Mouse (Mus musculus) kidney, adult 2 months (tissue): ENCODE data around the gene Adcy4. TPM values are rescaled to one million over a fixed set of nuclear protein-coding genes. Genes with fewer than 3 reads are reported as not detected.
"Not testable (repeated sequence)": the region's sequence is repeated elsewhere in the genome, so short reads cannot be mapped to it uniquely, and the experiment has no call there.

ENCODE experiments used
- DNase-seq: peaks from one replicate; pipeline ENCODE4 v3.0.0; 2021
- H3K27ac ChIP-seq: fragments of 200-500 bp; 2 replicates; pipeline ENCODE4 v1.5.1; 2012; ENCODE audit warnings: low read depth, low read length, control low read depth, inconsistent platforms; ENCODE audit not compliant: insufficient read depth
- H3K27me3 ChIP-seq: fragments of 200-500 bp; replicated peaks from 2 replicates; pipeline ENCODE4 v1.6.1; 2012; ENCODE audit warnings: mild to moderate bottlenecking, moderate library complexity, low read length, inconsistent platforms; ENCODE audit not compliant: control insufficient read depth, insufficient read depth
- H3K36me3 ChIP-seq: fragments of 200-500 bp; 2 replicates; pipeline ENCODE4 v1.6.1; 2012; ENCODE audit warnings: mild to moderate bottlenecking, moderate library complexity, low read length, inconsistent platforms; ENCODE audit not compliant: control insufficient read depth, insufficient read depth
- H3K4me1 ChIP-seq: fragments of 200-500 bp; 2 replicates; pipeline ENCODE4 v1.6.1; 2011; ENCODE audit warnings: low read length; ENCODE audit not compliant: control insufficient read depth, insufficient read depth
- H3K4me3 ChIP-seq: fragments of 200-500 bp; 2 replicates; pipeline ENCODE4 v1.5.1; 2011; ENCODE audit warnings: mild to moderate bottlenecking, low read depth, low read length, control low read depth; ENCODE audit not compliant: insufficient read depth
- CTCF ChIP-seq: fragments of 200-500 bp; conservative IDR thresholded peaks from 2 replicates; pipeline ENCODE4 v1.5.1; 2011; ENCODE audit warnings: low read depth, mild to moderate bottlenecking, control low read depth, low read length, moderate library complexity, mixed read lengths; ENCODE audit not compliant: insufficient read depth, insufficient read length
- POLR2A ChIP-seq: fragments of 200-500 bp; IDR thresholded peaks from one replicate; pipeline ENCODE4 v1.6.1; 2011; ENCODE audit warnings: low read depth, low read length, control low read depth
- WGBS: fragments of 180-500 bp; shearing (Covaris S2); methylation state at CpG from one replicate; pipeline ENCODE4 v1.1.7; 2018; 5-methylcytosine and 5-hydroxymethylcytosine counted together
- polyA plus RNA-seq: library from polyadenylated mRNA; depleted of rRNA; stranded (reverse); fragments of >200 nt; gene quantifications from 2 replicates; pipeline ENCODE4 v1.2.3, GENCODE M21; 2012

Adcy4 gene
- polyA plus RNA-seq, 1 experiment = 16.9 TPM

DNA sequence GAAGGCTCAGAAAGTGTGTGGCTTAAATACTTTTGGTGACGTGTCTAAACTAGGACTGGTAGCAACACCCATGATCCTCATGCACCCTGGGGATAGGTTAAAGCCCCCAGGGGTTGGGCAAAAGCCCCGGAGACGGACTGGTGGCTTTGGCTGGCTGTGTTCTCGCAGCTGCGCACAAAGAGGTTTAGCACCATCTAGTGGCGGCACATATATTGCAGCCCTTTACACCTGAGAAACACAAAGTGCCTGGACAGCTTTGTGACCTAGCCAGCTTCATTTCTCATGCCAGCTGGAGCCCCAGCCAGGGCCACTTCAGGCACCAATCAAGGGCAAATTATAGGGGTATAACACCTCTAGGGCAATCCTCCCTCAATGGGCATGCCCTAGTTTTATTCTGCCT, 23.7 kb downstream of the Adcy4 start:
- peak; percentile 74 for TF ChIP-seq CTCF
- under 1% methylated on average over 6 of the region's 6 CpGs for WGBS
- DNase-seq = peak; percentile 93
- H3K4me1 ChIP-seq = peaks cover 14% of the 10 kb centered on the region; the same call in 1 of the 2 replicates
- H3K27ac ChIP-seq, H3K4me3 ChIP-seq, H3K27me3 ChIP-seq, H3K36me3 ChIP-seq: not testable (repeated sequence)

DNA sequence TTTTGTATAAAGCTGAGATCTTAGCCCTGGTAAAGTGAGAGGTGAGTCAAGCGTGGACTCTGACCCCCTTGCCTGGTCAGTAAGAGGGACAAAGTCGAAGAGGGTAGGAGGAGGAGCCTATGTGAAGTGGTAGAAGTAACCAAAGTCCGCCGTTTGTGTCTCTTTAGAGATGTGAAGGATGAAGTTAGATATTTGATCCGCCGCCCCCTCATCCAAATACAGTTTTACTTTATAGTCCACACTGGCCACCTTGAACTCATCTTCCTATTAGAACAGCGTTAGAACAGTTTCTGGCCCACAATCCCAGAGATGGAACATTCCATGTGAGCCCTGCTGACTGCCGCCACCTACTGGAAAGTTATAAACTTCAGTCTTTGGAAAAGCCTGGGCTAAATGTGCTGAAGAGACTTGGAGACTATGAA, 25.5 kb downstream of the Adcy4 start, which contains the start of gene Cideb:
Cideb (minus strand) TSS at position 96 of the 422 bp plus-strand sequence.
- DNase-seq = peak; percentile 93
- peak within 1 kb of the TSS; percentile 63 for H3K4me3 ChIP-seq
- H3K27ac ChIP-seq = peak within 1 kb of the TSS; percentile 92
- peak; percentile 64 for TF ChIP-seq CTCF
- no peak for TF ChIP-seq POLR2A
- no peaks in the 10 kb centered on the region for H3K36me3 ChIP-seq
- no peaks in the 10 kb centered on the region for H3K27me3 ChIP-seq
- 6% methylated on average over 8 of the region's 8 CpGs for WGBS
- peaks cover 14% of the 10 kb centered on the region; the same call in 1 of the 2 replicates for H3K4me1 ChIP-seq

DNA sequence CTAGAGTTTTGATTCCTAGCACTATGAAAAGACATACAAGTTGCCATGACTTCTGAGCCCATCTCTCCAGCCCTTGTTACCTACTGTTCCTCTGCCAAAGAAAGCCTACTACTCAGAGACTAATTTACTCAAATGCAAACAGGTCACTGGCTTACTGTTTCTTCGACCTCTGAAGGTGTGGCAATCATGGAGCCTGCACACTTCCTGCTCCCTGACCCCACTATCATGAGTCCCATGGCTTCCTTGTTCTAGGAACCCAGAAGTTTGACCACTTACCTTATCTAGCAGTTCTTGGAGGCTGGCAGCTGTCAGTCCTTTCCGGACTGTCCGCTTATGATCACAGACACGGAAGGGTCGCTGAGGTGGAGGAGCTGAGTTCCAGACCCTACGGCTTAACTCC, 26.3 kb downstream of the Adcy4 start:
- Histone ChIP-seq H3K4me1 (peaks cover 14% of the 10 kb centered on the region; the same call in 1 of the 2 replicates), H3K27ac (peak overlapping the region; percentile 72), H3K4me3 (peak overlapping the region; percentile 52), H3K27me3 (no peaks in the 10 kb centered on the region), H3K36me3 (no peaks in the 10 kb centered on the region)
- WGBS = 42% methylated on average over 6 of the region's 6 CpGs
- no peak for DNase-seq
- TF ChIP-seq POLR2A = no peak
- TF ChIP-seq CTCF = no peak

DNA sequence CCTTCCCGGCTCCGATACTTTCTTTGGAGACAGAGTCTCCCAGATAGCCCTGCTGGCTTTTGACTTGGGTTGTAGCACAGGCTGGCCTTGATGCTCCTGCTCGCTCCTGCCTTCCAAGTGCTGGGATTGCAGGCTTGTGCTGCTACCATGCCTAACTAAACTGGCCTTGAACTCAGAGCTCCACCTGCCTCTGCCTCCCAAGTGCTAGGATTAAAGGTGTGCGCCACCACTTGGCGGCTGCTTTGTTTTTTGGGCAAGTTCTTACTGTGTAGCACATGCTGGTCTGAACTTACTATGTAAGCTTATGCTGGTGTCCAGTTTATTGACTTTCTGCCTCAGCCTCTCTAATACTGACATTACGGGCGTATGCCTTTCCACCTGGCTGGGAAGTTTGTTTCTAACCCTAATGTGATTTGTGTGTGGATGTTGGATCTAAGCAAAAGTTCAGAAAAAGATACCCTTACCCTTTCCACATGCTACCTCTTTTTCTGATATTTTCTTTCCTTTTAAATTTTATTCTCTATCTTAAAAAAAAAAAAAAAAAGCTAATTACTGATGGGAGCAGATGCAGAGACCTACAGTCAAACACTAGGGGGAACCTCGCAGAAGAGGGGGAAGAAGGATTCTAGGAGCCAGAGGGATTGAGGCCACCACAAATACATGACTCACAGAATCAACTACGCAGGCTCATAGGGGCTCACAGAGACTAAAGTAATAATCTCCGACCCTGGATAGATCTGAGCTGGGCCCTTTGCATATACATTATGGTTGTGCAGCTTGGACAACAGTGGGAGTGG, 36.6 kb downstream of the Adcy4 start:
- no peak overlapping the region for H3K27ac ChIP-seq
- peaks cover 10% of the 10 kb centered on the region for H3K4me1 ChIP-seq
- 88% methylated on average over 10 of the region's 10 CpGs for WGBS
- peaks cover 2% of the 10 kb centered on the region; the same call in 1 of the 2 replicates for H3K36me3 ChIP-seq
- DNase-seq = no peak
- no peak for TF ChIP-seq POLR2A
- TF ChIP-seq CTCF = no peak
- H3K27me3 ChIP-seq = no peaks in the 10 kb centered on the region
- H3K4me3 ChIP-seq = no peak overlapping the region

DNA sequence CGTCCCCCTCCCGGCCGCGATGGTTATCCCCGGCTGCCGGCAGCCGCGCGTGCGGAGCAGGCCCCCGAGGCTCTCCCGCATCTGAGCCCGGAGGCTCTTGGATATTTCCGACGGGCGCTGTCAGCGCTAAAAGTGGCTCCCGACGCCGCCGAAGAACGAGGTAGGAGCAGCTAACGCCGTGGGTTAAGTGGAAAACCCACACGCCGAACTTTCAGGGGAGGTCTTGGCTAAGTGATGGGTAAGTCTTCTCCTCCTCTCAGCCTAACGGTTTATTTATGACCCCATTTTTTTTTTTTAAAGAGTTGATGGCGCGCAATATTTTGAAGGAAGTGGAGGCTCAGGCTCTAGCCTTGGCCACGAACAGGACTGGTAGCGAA, 38.0 kb downstream of the Adcy4 start:
- Histone ChIP-seq H3K36me3 (no peaks in the 10 kb centered on the region; the same call in 1 of the 2 replicates), H3K4me3 (peak overlapping the region; percentile 65), H3K27ac (no peak overlapping the region), H3K27me3 (no peaks in the 10 kb centered on the region), H3K4me1 (peaks cover 10% of the 10 kb centered on the region)
- no peak for DNase-seq
- WGBS = under 1% methylated on average over 31 of the region's 31 CpGs
- TF ChIP-seq POLR2A (no peak), CTCF (no peak)

DNA sequence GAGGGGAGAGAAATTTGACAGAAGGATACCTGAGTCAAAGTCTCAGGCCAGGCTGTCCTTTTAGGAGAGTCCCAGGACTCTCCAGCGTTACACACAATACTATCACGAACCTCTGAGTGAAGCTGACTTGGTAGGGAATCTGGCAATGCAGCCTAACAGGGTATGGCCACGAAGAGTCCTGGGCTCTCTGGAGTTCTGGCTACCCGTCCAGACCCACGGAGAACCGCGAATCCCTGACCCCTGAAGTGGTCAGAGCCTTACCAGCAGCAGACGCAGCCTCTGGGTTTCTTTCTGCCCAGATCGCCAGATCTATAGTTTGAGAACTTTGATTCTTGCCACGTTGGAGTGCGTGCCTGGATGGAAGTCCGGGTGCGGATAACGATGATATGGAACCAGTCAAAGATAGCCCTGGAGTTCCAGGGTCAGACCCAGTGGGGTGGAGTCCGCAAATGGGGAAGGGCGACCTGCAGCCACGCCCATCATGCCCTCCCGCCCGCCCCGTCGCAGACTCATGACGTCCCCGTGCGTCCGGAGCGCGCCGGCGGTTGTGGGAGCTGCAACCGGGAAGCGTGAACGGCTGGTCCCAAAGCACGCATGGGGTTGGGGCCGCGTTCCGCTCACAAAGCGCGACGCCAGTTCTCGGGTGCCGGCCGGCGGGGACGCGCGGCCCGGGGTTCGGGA, 38.6 kb downstream of the Adcy4 start, which contains the start of the genes Dhrs1 and Nop9:
Dhrs1 (minus strand) TSS at position 511 of the 681 bp plus-strand sequence.
Nop9 (plus strand) TSS at position 514 of the 681 bp plus-strand sequence.
- TF ChIP-seq POLR2A = no peak
- no peak for TF ChIP-seq CTCF
- Histone ChIP-seq H3K4me3 (peak within 1 kb of the TSS; percentile 65), H3K27ac (peak within 1 kb of the TSS; percentile 27), H3K36me3 (no peaks in the 10 kb centered on the region; the same call in 1 of the 2 replicates), H3K27me3 (no peaks in the 10 kb centered on the region), H3K4me1 (peaks cover 10% of the 10 kb centered on the region)
- DNase-seq = peak; percentile 94
- under 1% methylated on average over 48 of the region's 48 CpGs for WGBS

DNA sequence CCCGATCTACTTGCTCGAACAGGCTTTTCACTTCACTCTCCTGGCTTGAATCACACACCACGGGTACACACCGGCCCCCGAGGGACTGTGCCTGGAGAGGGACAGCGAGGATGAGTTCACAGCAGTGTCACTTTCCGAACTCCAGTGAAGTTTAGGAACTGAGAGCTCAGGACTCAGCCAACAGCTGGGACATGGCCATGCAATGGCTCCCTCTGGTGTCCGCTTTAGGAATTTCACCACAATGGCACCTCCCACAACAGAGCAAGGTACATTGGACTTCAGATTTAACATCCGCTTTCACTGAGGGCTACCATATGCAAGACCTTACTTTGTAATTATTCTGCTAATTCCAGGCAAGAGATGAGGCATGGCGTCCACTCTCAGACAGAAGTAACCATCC, 40.2 kb downstream of the Adcy4 start:
- no peak overlapping the region for H3K27ac ChIP-seq
- no peaks in the 10 kb centered on the region for H3K27me3 ChIP-seq
- WGBS = 11% methylated on average over 10 of the region's 10 CpGs
- TF ChIP-seq CTCF (peak; percentile 99; the same call in 1 of the 2 replicates), POLR2A (no peak)
- peak; percentile 92 for DNase-seq
- no peak overlapping the region for H3K4me3 ChIP-seq
- no peaks in the 10 kb centered on the region; the same call in none of the 2 replicates for H3K36me3 ChIP-seq
- peaks cover 10% of the 10 kb centered on the region for H3K4me1 ChIP-seq
